Mouse (Mus musculus) forebrain, postnatal 0 days (tissue): ENCODE data around the gene Gpr3. TPM values are rescaled to one million over a fixed set of nuclear protein-coding genes. Genes with fewer than 3 reads are reported as not detected.

ENCODE experiments used
- ATAC-seq: fragments of 200-750 bp; cut with Nextera tagmentation; 2 replicates; pipeline ENCODE4 v1.8.0; 2017; ENCODE audit warnings: mild to moderate bottlenecking, moderate library complexity
- DNase-seq: peaks from one replicate; pipeline ENCODE4 v3.0.0-alpha.2; 2015
- H3K27ac ChIP-seq: fragments of 300-500 bp; sonication (generic); 2 replicates; pipeline ENCODE4 v1.5.1; 2014; ENCODE audit warnings: low read depth, mild to moderate bottlenecking, antibody characterized with exemption, low read length, moderate library complexity, mixed read lengths
- H3K27me3 ChIP-seq: fragments of 300-500 bp; sonication (generic); 2 replicates; pipeline ENCODE4 v1.6.1; 2014; ENCODE audit warnings: mild to moderate bottlenecking, low read length, mixed read lengths; ENCODE audit not compliant: insufficient read depth
- H3K36me3 ChIP-seq: fragments of 300-500 bp; sonication (generic); 2 replicates; pipeline ENCODE4 v1.6.1; 2014; ENCODE audit warnings: mild to moderate bottlenecking, moderate library complexity; ENCODE audit not compliant: insufficient read depth
- H3K4me1 ChIP-seq: fragments of 300-500 bp; sonication (generic); 2 replicates; pipeline ENCODE4 v1.6.1; 2014; ENCODE audit warnings: antibody characterized with exemption; ENCODE audit not compliant: insufficient read depth
- H3K4me2 ChIP-seq: fragments of 300-500 bp; sonication (generic); 2 replicates; pipeline ENCODE4 v1.6.1; 2014; ENCODE audit warnings: low read depth, mild to moderate bottlenecking, moderate library complexity
- H3K4me3 ChIP-seq: fragments of 300-500 bp; sonication (generic); 2 replicates; pipeline ENCODE4 v1.5.1; 2014; ENCODE audit warnings: low read depth, low read length, mixed read lengths
- H3K9ac ChIP-seq: fragments of 300-500 bp; sonication (generic); 2 replicates; pipeline ENCODE4 v1.6.1; 2014; ENCODE audit warnings: mild to moderate bottlenecking
- H3K9me3 ChIP-seq: fragments of 300-500 bp; sonication (generic); 2 replicates; pipeline ENCODE4 v1.6.1; 2016; ENCODE audit warnings: low read length
- CTCF ChIP-seq: sonication (generic); IDR thresholded peaks from 2 replicates; pipeline ENCODE4 v1.5.1; 2016; ENCODE audit warnings: antibody characterized with exemption, control low read depth, low read depth
- WGBS: fragments of 180-500 bp; shearing (Covaris S2); extraction: QIAGEN DNeasy Blood & Tissue Kit; methylation state at CpG from one replicate; pipeline ENCODE4 v1.1.7; 2014; 5-methylcytosine and 5-hydroxymethylcytosine counted together
- microRNA-seq, 2 experiments: library from miRNA; unstranded; fragments of <30 nt; microRNA quantifications; one replicate each; pipeline ENCODE4; 2016
- polyA plus RNA-seq: library from polyadenylated mRNA; unstranded; fragments of >200 nt; fragmentation: Nextera tagmentation; extraction: Ambion mirVana; gene quantifications from 2 replicates; pipeline ENCODE4 v1.2.1, GENCODE M21; 2015
- total RNA-seq: library from RNA; depleted of rRNA; stranded (reverse); fragments of >200 nt; gene quantifications from 2 replicates; pipeline ENCODE4 v1.2.3, GENCODE M21; 2014; rRNA removed

The Gpr3 gene
- total and polyA plus RNA-seq, 2 experiments from 2014 or later, result 2.2 to 2.7 TPM

DNA sequence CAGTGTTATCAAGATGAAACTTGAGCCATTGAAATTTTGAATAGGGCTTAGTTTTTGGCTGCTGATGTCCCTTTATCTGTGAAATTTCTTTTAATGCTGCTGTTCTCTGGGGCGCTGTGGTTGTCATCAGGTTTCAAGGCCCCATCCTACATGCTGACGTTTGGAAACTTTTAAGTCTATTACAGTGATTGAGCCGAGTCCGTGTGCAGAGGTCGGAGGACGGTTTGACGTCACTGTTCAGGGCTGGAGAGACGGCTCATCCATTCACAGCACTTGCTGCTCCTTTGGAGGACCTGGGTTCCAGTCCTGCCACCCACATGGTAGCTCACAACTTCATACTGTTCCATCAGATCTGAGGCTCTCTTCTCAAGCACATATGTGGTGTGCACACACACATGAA lies 52.1 kb downstream of the Gpr3 start:
- Histone ChIP-seq H3K27ac (no peak overlapping the region), H3K27me3 (no peaks in the 10 kb centered on the region), H3K4me1 (no peaks in the 10 kb centered on the region; the same call in 1 of the 2 replicates), H3K36me3 (no peaks in the 10 kb centered on the region), H3K9ac (no peak overlapping the region), H3K4me3 (no peak overlapping the region), H3K4me2 (no peak overlapping the region), H3K9me3 (no peaks in the 10 kb centered on the region)
- no peak for TF ChIP-seq CTCF
- ATAC-seq, result no peak
- DNase-seq, result no peak
- 75% methylated on average over 8 of the region's 8 CpGs for WGBS

DNA sequence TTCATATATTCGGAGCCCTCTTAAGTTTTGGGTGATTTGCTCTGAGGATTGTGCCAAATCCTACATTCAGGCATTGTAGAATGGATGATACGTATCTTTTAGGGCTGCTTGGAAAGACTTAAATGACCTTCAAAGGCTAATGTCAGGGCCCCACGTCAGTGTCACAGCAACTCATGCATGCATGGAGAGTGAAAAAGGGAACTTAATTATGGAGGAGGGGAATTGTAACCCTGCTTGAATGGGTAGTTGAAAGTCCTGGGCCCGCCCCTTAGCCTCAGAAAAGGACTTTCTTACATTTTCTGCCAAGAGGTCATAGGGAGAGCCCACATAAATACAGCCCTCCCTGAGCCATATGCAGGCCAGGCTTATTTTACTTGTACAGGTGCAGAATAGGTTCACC lies 52.7 kb downstream of the Gpr3 start:
- H3K4me1 ChIP-seq, result no peaks in the 10 kb centered on the region; the same call in 1 of the 2 replicates
- no peak overlapping the region for H3K9ac ChIP-seq
- WGBS, result 39% methylated on average over 4 of the region's 4 CpGs
- no peak for DNase-seq
- TF ChIP-seq CTCF, result no peak
- no peaks in the 10 kb centered on the region for H3K9me3 ChIP-seq
- no peak overlapping the region for H3K4me3 ChIP-seq
- no peak overlapping the region for H3K27ac ChIP-seq
- ATAC-seq, result no peak
- no peak overlapping the region for H3K4me2 ChIP-seq
- no peaks in the 10 kb centered on the region for H3K36me3 ChIP-seq
- no peaks in the 10 kb centered on the region for H3K27me3 ChIP-seq

Small RNA genes within 50 kb of the gene (microRNA-seq; reads per million reads assigned to microRNA genes)
- gene Mir7017, result 0 to 1.1 reads per million in 2 experiments

Other genes starting within 250 kb of the Gpr3 start
- gene Fgr, start 238.4 kb downstream of the Gpr3 start, total RNA-seq, result not detected in 2 replicates
- 0.06 TPM in 2 replicates for gene Fgr, start 238.4 kb downstream of the Gpr3 start, polyA plus RNA-seq
- gene Ahdc1, start 201.3 kb downstream of the Gpr3 start, total RNA-seq, result 56.7 and 82.4 TPM in 2 replicates
- 7.6 and 8.4 TPM in 2 replicates for gene Ahdc1, start 201.3 kb downstream of the Gpr3 start, polyA plus RNA-seq
- gene Wasf2, start 82.0 kb downstream of the Gpr3 start, total RNA-seq, result 8.1 and 11.3 TPM in 2 replicates
- gene Wasf2, start 82.0 kb downstream of the Gpr3 start, polyA plus RNA-seq, result 15.7 and 24.1 TPM in 2 replicates
- gene Cd164l2, start 405 bp downstream of the Gpr3 start, total RNA-seq, result 2.8 and 4.6 TPM in 2 replicates
- 4.2 and 6.1 TPM in 2 replicates for gene Cd164l2, start 405 bp downstream of the Gpr3 start, polyA plus RNA-seq
- 4.7 and 7.2 TPM in 2 replicates for gene Map3k6, start 28.3 kb upstream of the Gpr3 start, total RNA-seq
- gene Map3k6, start 28.3 kb upstream of the Gpr3 start, polyA plus RNA-seq, result 4.3 and 4.4 TPM in 2 replicates
- gene Sytl1, start 50.6 kb upstream of the Gpr3 start, total RNA-seq, result 0.69 TPM in 1 of 2 replicates, not detected in the other
- 0.14 and 0.52 TPM in 2 replicates for gene Sytl1, start 50.6 kb upstream of the Gpr3 start, polyA plus RNA-seq
- 108 and 125 TPM in 2 replicates for gene Tmem222, start 65.3 kb upstream of the Gpr3 start, total RNA-seq
- 146 and 157 TPM in 2 replicates for gene Tmem222, start 65.3 kb upstream of the Gpr3 start, polyA plus RNA-seq
- gene Wdtc1, start 140.9 kb upstream of the Gpr3 start, total RNA-seq, result 35.5 and 43.9 TPM in 2 replicates
- gene Wdtc1, start 140.9 kb upstream of the Gpr3 start, polyA plus RNA-seq, result 13.0 and 16.3 TPM in 2 replicates
- gene Slc9a1, start 157.2 kb upstream of the Gpr3 start, total RNA-seq, result 9.7 and 16.0 TPM in 2 replicates
- 7.7 and 10.1 TPM in 2 replicates for gene Slc9a1, start 157.2 kb upstream of the Gpr3 start, polyA plus RNA-seq